Mouse (Mus musculus): ENCODE results near the gene Vps33a.

The Vps33a gene

GRCm38 (mm10) chr5:123572357-123573186 lies at the start of gene Vps33a:
TSS of gene Vps33a (minus strand) at chr5:123573038.
- peak; percentile 99 for DNase-seq

- no peak for DNase-seq
These were observed 49.6 kb upstream of the Vps33a start for GRCm38 (mm10) chr5:123622421-123622820.

- DNase-seq, result peak; percentile 39
These were observed 45.7 kb upstream of the Vps33a start for GRCm38 (mm10) chr5:123618558-123618957.

- DNase-seq, result no peak
These were observed 41.4 kb upstream of the Vps33a start for GRCm38 (mm10) chr5:123614246-123614645.

GRCm38 (mm10) chr5:123609843-123610242 lies 37.0 kb upstream of the Vps33a start:
- DNase-seq, result peak; percentile 89

- no peak for DNase-seq
These were observed 36.6 kb upstream of the Vps33a start for GRCm38 (mm10) chr5:123609416-123609815.

GRCm38 (mm10) chr5:123607211-123607669 lies 34.4 kb upstream of the Vps33a start:
- peak; percentile 60 for DNase-seq

GRCm38 (mm10) chr5:123603496-123603895 lies 30.7 kb upstream of the Vps33a start:
- no peak for DNase-seq

GRCm38 (mm10) chr5:123602174-123602573 lies 29.3 kb upstream of the Vps33a start:
- peak; percentile 52 for DNase-seq

GRCm38 (mm10) chr5:123599319-123599718 lies 26.5 kb upstream of the Vps33a start:
- peak; percentile 26 for DNase-seq

GRCm38 (mm10) chr5:123593622-123594280 lies 20.9 kb upstream of the Vps33a start:
- no peak for DNase-seq

- DNase-seq, result no peak
These were observed 7.2 kb upstream of the Vps33a start for GRCm38 (mm10) chr5:123580043-123580442.

GRCm38 (mm10) chr5:123576696-123577095 lies 3.9 kb upstream of the Vps33a start:
- DNase-seq, result no peak

GRCm38 (mm10) chr5:123573362-123573761 lies 524 bp upstream of the Vps33a start:
- no peak for DNase-seq

GRCm38 (mm10) chr5:123561128-123561527 lies 11.7 kb downstream of the Vps33a start:
- no peak for DNase-seq

GRCm38 (mm10) chr5:123559588-123559987 lies 13.2 kb downstream of the Vps33a start:
- no peak for DNase-seq

GRCm38 (mm10) chr5:123556451-123556850 lies 16.4 kb downstream of the Vps33a start:
- no peak for DNase-seq

- no peak for DNase-seq
These were observed 17.1 kb downstream of the Vps33a start for GRCm38 (mm10) chr5:123555693-123556092.

GRCm38 (mm10) chr5:123533801-123534200 lies 39.0 kb downstream of the Vps33a start:
- no peak for DNase-seq

GRCm38 (mm10) chr5:123530056-123530455 lies 42.8 kb downstream of the Vps33a start:
- DNase-seq, result peak; percentile 0

- peak; percentile 0 for DNase-seq
These were observed 44.2 kb downstream of the Vps33a start for GRCm38 (mm10) chr5:123528641-123529040.

GRCm38 (mm10) chr5:123525916-123526495 lies 46.8 kb downstream of the Vps33a start:
- no peak for DNase-seq

- no peak for DNase-seq
These were observed 47.6 kb downstream of the Vps33a start, which contains the start of gene Gm49027 for GRCm38 (mm10) chr5:123525281-123525680. TSS of gene Gm49027 (minus strand) at chr5:123525488.

- DNase-seq, result no peak
These were observed 48.5 kb downstream of the Vps33a start for GRCm38 (mm10) chr5:123524393-123524750.
